Mouse (Mus musculus): ENCODE data around the gene Dnah7b.
"Not testable (repeated sequence)": the region's sequence is repeated elsewhere in the genome, so short reads cannot be mapped to it uniquely, and the experiment has no call there.

GRCm38 (mm10) chr1:46414798-46415197, 348.7 kb downstream of the Dnah7b start:
- TF ChIP-seq CTCF (IDR thresholded peaks at IDR 0.05; ENCODE audit: control insufficient read depth, insufficient read depth, insufficient replicate concordance, low read depth, low read length); POLR2A (IDR thresholded peaks at IDR 0.05; ENCODE audit: control insufficient read depth, low read depth, low read length): not testable (repeated sequence)
